Mouse (Mus musculus) MEL (cell line): ENCODE data around the gene Gm37240.

Experiments used
- BHLHE40 ChIP-seq: IDR thresholded peaks from 2 replicates; pipeline ENCODE4 v1.6.1; 2012; ENCODE audit warnings: low read depth, mild to moderate bottlenecking, inconsistent platforms, low read length, improper control_type of control experiment, borderline replicate concordance
- CTCF ChIP-seq, 3 experiments: IDR thresholded peaks in 2 of 3; conservative IDR thresholded peaks in 1 of 3; 2 replicates each; pipeline ENCODE4 v1.5.1; 2011 to 2012; ENCODE audit warnings: low read length in 3 of 3, low read depth in 2 of 3, mild to moderate bottlenecking in 2 of 3, improper control_type of control experiment in 1 of 3, inconsistent platforms in 1 of 3, mixed read lengths in 1 of 3, moderate library complexity in 1 of 3; ENCODE audit not compliant: control insufficient read depth in 1 of 3, insufficient read depth in 1 of 3, poor library complexity in 1 of 3, severe bottlenecking in 1 of 3
- E2F4 ChIP-seq: IDR thresholded peaks from 2 replicates; pipeline ENCODE4 v1.6.1; 2011; ENCODE audit warnings: low read depth, low read length, improper control_type of control experiment, borderline replicate concordance
- GATA1 ChIP-seq: IDR thresholded peaks from 2 replicates; pipeline ENCODE4 v1.6.1; 2011; ENCODE audit warnings: low read depth, low read length, improper control_type of control experiment
- MYB ChIP-seq: IDR thresholded peaks from 2 replicates; pipeline ENCODE4 v1.6.1; 2011; ENCODE audit warnings: mild to moderate bottlenecking, low read depth, low read length, improper control_type of control experiment
- NRF1 ChIP-seq: IDR thresholded peaks from 2 replicates; pipeline ENCODE4 v1.6.1; 2014; ENCODE audit warnings: low read depth, mild to moderate bottlenecking, inconsistent platforms, low read length, improper control_type of control experiment, moderate library complexity; ENCODE audit not compliant: poor library complexity, insufficient read depth, severe bottlenecking
- POLR2A ChIP-seq, 2 experiments: IDR thresholded peaks; 2 replicates each; pipeline ENCODE4 v1.6.1; 2011 to 2012; ENCODE audit warnings: low read length in 2 of 2, mild to moderate bottlenecking in 2 of 2, control low read depth in 1 of 2, improper control_type of control experiment in 1 of 2, low read depth in 1 of 2, moderate library complexity in 1 of 2; ENCODE audit not compliant: control insufficient read depth in 1 of 2, insufficient read depth in 1 of 2, poor library complexity in 1 of 2
- TBP ChIP-seq: IDR thresholded peaks from 2 replicates; pipeline ENCODE4 v1.8.0; 2011; ENCODE audit warnings: low read depth, low read length, improper control_type of control experiment
- TCF12 ChIP-seq: IDR thresholded peaks from 2 replicates; pipeline ENCODE4 v1.6.1; 2014; ENCODE audit warnings: low read depth, mild to moderate bottlenecking, inconsistent platforms, low read length, improper control_type of control experiment, moderate library complexity
- USF1 ChIP-seq: IDR thresholded peaks from 2 replicates; pipeline ENCODE4 v1.6.1; 2014; ENCODE audit warnings: low read depth, mild to moderate bottlenecking, inconsistent platforms, low read length, improper control_type of control experiment, moderate library complexity

- no peak for TF ChIP-seq E2F4
- TF ChIP-seq BHLHE40 = no peak
- no peak for TF ChIP-seq TBP
- TF ChIP-seq POLR2A (IDR thresholded peaks at IDR 0.05; ENCODE audit: control insufficient read depth in 1 of 2, insufficient read depth in 1 of 2, low read depth in 1 of 2, low read length in 2 of 2, poor library complexity in 1 of 2) = no peak
- no peak for TF ChIP-seq USF1
- no peak for TF ChIP-seq TCF12
- no peak for TF ChIP-seq GATA1
- TF ChIP-seq MYB = no peak
- no peak for TF ChIP-seq CTCF (IDR thresholded peaks at IDR 0.05 in 2 of 3, conservative IDR thresholded peaks at IDR 0.05 in 1 of 3; ENCODE audit: control insufficient read depth in 1 of 3, insufficient read depth in 1 of 3, low read depth in 2 of 3, low read length in 3 of 3, poor library complexity in 1 of 3, severe bottlenecking in 1 of 3)
- no peak for TF ChIP-seq NRF1
Observed at GRCm38 (mm10) chr3:84478896-84479292, 1408.4 kb downstream of the Gm37240 start.
